Mouse (Mus musculus) CH12.LX (cell line): ENCODE measurements around the gene Tctn1. TPM values are rescaled to one million over a fixed set of nuclear protein-coding genes. Genes with fewer than 3 reads are reported as not detected.

Experiments
- DNase-seq: peaks from one replicate; pipeline ENCODE4 v3.0.0-alpha.2; 2013; ENCODE audit errors: extremely low read depth
- H3K27ac ChIP-seq: 2 replicates; pipeline ENCODE4 v1.5.1; 2012; ENCODE audit warnings: low read depth, mild to moderate bottlenecking, control low read depth, moderate library complexity; ENCODE audit not compliant: insufficient read depth
- H3K27me3 ChIP-seq: replicated peaks from 2 replicates; pipeline ENCODE3; 2012; ENCODE audit warnings: inconsistent platforms
- H3K36me3 ChIP-seq, 2 experiments: replicated peaks in 1 of 2; 2 replicates each; pipeline versions ENCODE3 to v1.6.1; 2012; ENCODE audit warnings: inconsistent platforms in 1 of 2, low read length in 1 of 2, mild to moderate bottlenecking in 1 of 2, mixed read lengths in 1 of 2, moderate library complexity in 1 of 2; ENCODE audit not compliant: control insufficient read depth in 1 of 2, insufficient read depth in 1 of 2
- H3K4me1 ChIP-seq, 2 experiments: 2 replicates each; pipeline ENCODE4 v1.6.1; 2012; ENCODE audit warnings: inconsistent platforms in 1 of 2, moderate library complexity in 1 of 2; ENCODE audit not compliant: insufficient read depth in 2 of 2, control insufficient read depth in 1 of 2
- H3K4me2 ChIP-seq: 2 replicates; pipeline ENCODE4 v1.6.1; 2012; ENCODE audit warnings: low read depth, mild to moderate bottlenecking, control low read depth; ENCODE audit not compliant: poor library complexity, insufficient read depth, severe bottlenecking
- H3K4me3 ChIP-seq, 3 experiments: fragments of 150-350 bp in 1 of 3; sonication (generic) in 1 of 3; replicated peaks in 1 of 3; 2 replicates each; pipeline versions ENCODE3 to v1.5.1; 2011 to 2012; ENCODE audit warnings: low read depth in 2 of 3, low read length in 2 of 3, mild to moderate bottlenecking in 2 of 3, moderate library complexity in 2 of 3, control low read depth in 1 of 3, improper control_type of control experiment in 1 of 3, inconsistent platforms in 1 of 3, mixed read lengths in 1 of 3; ENCODE audit not compliant: poor library complexity in 1 of 3
- H3K79me2 ChIP-seq: replicated peaks from 2 replicates; pipeline ENCODE4 v1.6.1; 2012; ENCODE audit warnings: mild to moderate bottlenecking, moderate library complexity; ENCODE audit not compliant: control insufficient read depth, poor library complexity, insufficient read depth, severe bottlenecking; ENCODE audit errors: extremely low read depth
- H3K9ac ChIP-seq: 2 replicates; pipeline ENCODE4 v1.6.1; 2012; ENCODE audit warnings: low read depth, mild to moderate bottlenecking, control low read depth, moderate library complexity; ENCODE audit not compliant: insufficient read depth
- H3K9me3 ChIP-seq: replicated peaks from 2 replicates; pipeline ENCODE3; 2012; ENCODE audit warnings: low read length, inconsistent platforms, mixed read lengths
- CHD1 ChIP-seq: IDR thresholded peaks from 2 replicates; pipeline ENCODE4 v1.6.1; 2012; ENCODE audit warnings: low read depth, low read length, improper control_type of control experiment, inconsistent platforms
- CHD2 ChIP-seq: IDR thresholded peaks from 2 replicates; pipeline ENCODE4 v1.6.1; 2011; ENCODE audit warnings: low read length, improper control_type of control experiment
- CTCF ChIP-seq, 2 experiments: IDR thresholded peaks in 1 of 2; conservative IDR thresholded peaks in 1 of 2; 2 replicates each; pipeline ENCODE4 v1.5.1; 2011 to 2012; ENCODE audit warnings: low read depth in 2 of 2, low read length in 2 of 2, improper control_type of control experiment in 1 of 2, inconsistent platforms in 1 of 2, mild to moderate bottlenecking in 1 of 2, moderate library complexity in 1 of 2
- E2F4 ChIP-seq: IDR thresholded peaks from 2 replicates; pipeline ENCODE4 v1.6.1; 2011; ENCODE audit warnings: low read depth, low read length, improper control_type of control experiment; ENCODE audit not compliant: insufficient replicate concordance
- ELF1 ChIP-seq: IDR thresholded peaks from 2 replicates; pipeline ENCODE4 v1.6.1; 2014; ENCODE audit warnings: low read depth, mild to moderate bottlenecking, inconsistent platforms, low read length, improper control_type of control experiment
- EP300 ChIP-seq: IDR thresholded peaks from 2 replicates; pipeline ENCODE4 v1.6.1; 2011; ENCODE audit warnings: low read length, improper control_type of control experiment
- ETS1 ChIP-seq: conservative IDR thresholded peaks from 2 replicates; pipeline ENCODE4 v1.6.1; 2012; ENCODE audit warnings: low read depth, mild to moderate bottlenecking, inconsistent platforms, low read length, improper control_type of control experiment, moderate library complexity
- GABPA ChIP-seq: IDR thresholded peaks from 2 replicates; pipeline ENCODE4 v1.6.1; 2012; ENCODE audit warnings: low read depth, low read length, improper control_type of control experiment, inconsistent platforms; ENCODE audit not compliant: insufficient replicate concordance
- HCFC1 ChIP-seq: IDR thresholded peaks from 2 replicates; pipeline ENCODE4 v1.6.1; 2012; ENCODE audit warnings: low read depth, mild to moderate bottlenecking, inconsistent platforms, low read length, improper control_type of control experiment
- JUND ChIP-seq: conservative IDR thresholded peaks from 2 replicates; pipeline ENCODE4 v1.6.1; 2011; ENCODE audit warnings: low read depth, low read length, improper control_type of control experiment
- KAT2A ChIP-seq: IDR thresholded peaks from 2 replicates; pipeline ENCODE4 v1.6.1; 2012; ENCODE audit warnings: low read length, improper control_type of control experiment, inconsistent platforms; ENCODE audit not compliant: insufficient replicate concordance
- MAFK ChIP-seq: IDR thresholded peaks from 2 replicates; pipeline ENCODE4 v1.6.1; 2011; ENCODE audit warnings: low read length, improper control_type of control experiment; ENCODE audit not compliant: insufficient replicate concordance
- MAZ ChIP-seq: IDR thresholded peaks from 2 replicates; pipeline ENCODE4 v1.6.1; 2012; ENCODE audit warnings: low read depth, mild to moderate bottlenecking, inconsistent platforms, low read length, improper control_type of control experiment, moderate library complexity
- MEF2A ChIP-seq: IDR thresholded peaks from 2 replicates; pipeline ENCODE4 v1.6.1; 2014; ENCODE audit warnings: low read depth, mild to moderate bottlenecking, inconsistent platforms, low read length, improper control_type of control experiment, borderline replicate concordance
- MXI1 ChIP-seq: IDR thresholded peaks from 2 replicates; pipeline ENCODE4 v1.6.1; 2011; ENCODE audit warnings: mild to moderate bottlenecking, low read depth, low read length, improper control_type of control experiment
- MYC ChIP-seq: IDR thresholded peaks from 2 replicates; pipeline ENCODE4 v1.6.1; 2011; ENCODE audit warnings: low read depth, mild to moderate bottlenecking, improper control_type of control experiment, low read length
- NRF1 ChIP-seq: IDR thresholded peaks from 2 replicates; pipeline ENCODE4 v1.6.1; 2014; ENCODE audit warnings: low read depth, mild to moderate bottlenecking, inconsistent platforms, low read length, improper control_type of control experiment, moderate library complexity
- POLR2A ChIP-seq: IDR thresholded peaks from 2 replicates; pipeline ENCODE4 v1.6.1; 2011; ENCODE audit warnings: low read depth, mild to moderate bottlenecking, improper control_type of control experiment, low read length
- POLR2AphosphoS2 ChIP-seq: IDR thresholded peaks from 2 replicates; pipeline ENCODE4 v1.6.1; 2011; ENCODE audit warnings: low read depth, low read length, improper control_type of control experiment
- RCOR1 ChIP-seq: conservative IDR thresholded peaks from 2 replicates; pipeline ENCODE4 v1.6.1; 2012; ENCODE audit warnings: low read depth, mild to moderate bottlenecking, inconsistent platforms, low read length, improper control_type of control experiment
- SIN3A ChIP-seq: IDR thresholded peaks from 2 replicates; pipeline ENCODE4 v1.6.1; 2012; ENCODE audit warnings: low read length, improper control_type of control experiment, inconsistent platforms
- SMC3 ChIP-seq: IDR thresholded peaks from 2 replicates; pipeline ENCODE4 v1.6.1; 2011; ENCODE audit warnings: low read depth, low read length, improper control_type of control experiment
- TBP ChIP-seq: conservative IDR thresholded peaks from 2 replicates; pipeline ENCODE4 v1.6.1; 2011; ENCODE audit warnings: low read depth, low read length, improper control_type of control experiment
- USF2 ChIP-seq: conservative IDR thresholded peaks from 2 replicates; pipeline ENCODE4 v1.6.1; 2011; ENCODE audit warnings: low read depth, low read length, improper control_type of control experiment
- ZC3H11A ChIP-seq: IDR thresholded peaks from 2 replicates; pipeline ENCODE4 v1.6.1; 2012; ENCODE audit warnings: low read depth, mild to moderate bottlenecking, inconsistent platforms, low read length, improper control_type of control experiment
- ZKSCAN1 ChIP-seq: IDR thresholded peaks from 2 replicates; pipeline ENCODE4 v1.6.1; 2012; ENCODE audit warnings: low read depth, inconsistent platforms, low read length, improper control_type of control experiment, borderline replicate concordance
- ZMIZ1 ChIP-seq: IDR thresholded peaks from 2 replicates; pipeline ENCODE4 v1.6.1; 2012; ENCODE audit warnings: low read depth, mild to moderate bottlenecking, inconsistent platforms, low read length, improper control_type of control experiment
- ZNF384 ChIP-seq: IDR thresholded peaks from 2 replicates; pipeline ENCODE4 v1.6.1; 2012; ENCODE audit warnings: low read depth, low read length, improper control_type of control experiment, inconsistent platforms
- dilution Hi-C: fragments of 300-500 bp; cut with MboI; formaldehyde crosslinking; loops from 2 replicates; pipeline ENCODE4 v1.14.3; 2020; ENCODE audit warnings: low sequenced_read_pairs; ENCODE audit not compliant: extremely low pct_unique_long_range_greater_than_20kb, extremely low pct_ligation_motif_present
- in situ Hi-C: fragments of 300-500 bp; cut with MboI; formaldehyde crosslinking; loops from 3 replicates; pipeline ENCODE4 v1.14.3; 2019; ENCODE audit warnings: low sequenced_read_pairs, low pct_ligation_motif_present, low pct_unique_long_range_greater_than_20kb, mixed read lengths
- polyA plus RNA-seq: library from polyadenylated mRNA; unstranded; fragments of >175 nt; gene quantifications from 2 replicates; pipeline ENCODE4 v1.2.1, GENCODE M21; 2012; ENCODE audit warnings: low read depth; ENCODE audit not compliant: insufficient read length
- total RNA-seq, 2 experiments: library from RNA; depleted of rRNA; stranded (reverse); fragments of 300-350 nt in 1 of 2; fragments of >200 nt in 1 of 2; gene quantifications; 2 replicates each; pipeline ENCODE4 v1.2.3; 2012 to 2014

The Tctn1 gene
- total and polyA plus RNA-seq, 3 experiments = 2.9 to 8.8 (median 3.7) TPM

DNA sequence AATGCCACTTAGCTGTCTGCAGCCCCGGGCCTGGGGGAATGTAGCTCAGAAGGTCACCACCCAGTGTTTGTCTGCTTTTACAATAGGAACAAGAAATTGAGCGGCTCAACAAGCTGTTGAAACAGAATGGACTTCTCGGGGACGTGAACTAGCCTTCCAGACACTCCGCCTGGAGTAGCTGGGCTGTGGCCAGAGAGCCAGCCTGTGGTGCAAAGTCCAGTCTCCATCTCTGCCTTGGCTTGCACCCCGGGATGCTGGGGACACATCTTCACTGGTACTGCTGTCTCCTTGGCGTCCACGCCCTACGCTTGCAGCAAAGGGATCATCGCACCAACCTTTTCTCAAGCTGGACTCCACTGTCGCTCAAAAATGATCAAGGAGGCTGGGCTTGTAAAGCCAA, 23.7 kb downstream of the Tctn1 start:
- no peak overlapping the region for H3K4me2 ChIP-seq
- in situ Hi-C loops (no loop called here), dilution Hi-C loops (no loop called here)
- H3K9ac ChIP-seq = no peak overlapping the region
- no peak for DNase-seq
- no peak overlapping the region for H3K4me3 ChIP-seq
- no peaks in the 10 kb centered on the region for H3K9me3 ChIP-seq
- TF ChIP-seq JUND (no peak), EP300 (no peak), SIN3A (no peak), ZKSCAN1 (no peak), HCFC1 (no peak), CTCF (conservative IDR thresholded peaks at IDR 0.05 in 1 of 2, IDR thresholded peaks at IDR 0.05 in 1 of 2; ENCODE audit: low read depth in 2 of 2, low read length in 2 of 2) (no peak), E2F4 (no peak), SMC3 (no peak), POLR2A (no peak), ZMIZ1 (no peak), MAFK (no peak), ZC3H11A (no peak), POLR2AphosphoS2 (no peak), ELF1 (no peak), TBP (no peak), KAT2A (no peak), RCOR1 (no peak), MAZ (no peak)
- peaks cover 9 to 36% of the 10 kb centered on the region in 2 experiments for H3K4me1 ChIP-seq
- no peak overlapping the region for H3K27ac ChIP-seq
- no peaks in the 10 kb centered on the region for H3K27me3 ChIP-seq
- peaks cover 8% of the 10 kb centered on the region for H3K79me2 ChIP-seq
- H3K36me3 ChIP-seq = peaks cover 62 to 93% of the 10 kb centered on the region in 2 experiments

DNA sequence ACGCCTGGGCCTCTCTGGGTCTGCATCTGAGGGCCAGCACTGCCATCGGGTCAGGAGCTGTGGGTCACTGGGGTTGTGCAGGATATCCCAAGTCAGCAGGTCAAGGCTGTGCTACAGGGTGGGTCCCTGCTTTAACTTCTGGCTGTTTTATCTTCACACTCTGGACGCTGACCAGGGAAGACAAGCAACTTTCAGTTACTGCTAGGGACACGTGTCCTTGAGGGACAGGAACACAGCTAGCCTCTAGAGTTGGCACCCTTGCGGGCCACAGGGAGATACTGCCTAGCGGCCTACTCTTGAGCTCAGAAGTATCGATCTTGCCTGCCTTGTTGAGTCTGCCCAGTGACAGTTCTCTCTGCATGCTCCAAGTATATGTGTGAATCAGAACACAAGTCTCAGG, 24.6 kb downstream of the Tctn1 start:
- TF ChIP-seq MXI1 = no peak
- TF ChIP-seq POLR2AphosphoS2 = no peak
- TF ChIP-seq MAZ = no peak
- TF ChIP-seq RCOR1 = no peak
- no peak for TF ChIP-seq POLR2A
- TF ChIP-seq GABPA = no peak
- no peak for TF ChIP-seq CHD1
- no peak for TF ChIP-seq MYC
- no peak for TF ChIP-seq USF2
- no peak for TF ChIP-seq ZNF384
- no peak for TF ChIP-seq KAT2A
- no peak for TF ChIP-seq SIN3A
- TF ChIP-seq ETS1 = no peak
- no peak for TF ChIP-seq E2F4
- no peak for TF ChIP-seq CHD2
- no peak for TF ChIP-seq MEF2A
- no peak for TF ChIP-seq NRF1
- no peak for TF ChIP-seq ZKSCAN1
- no peak for TF ChIP-seq ZC3H11A
- in situ Hi-C loops (no loop called here), dilution Hi-C loops (no loop called here)
- Histone ChIP-seq H3K79me2 (peaks cover 8% of the 10 kb centered on the region), H3K36me3 (peaks cover 58 to 89% of the 10 kb centered on the region in 2 experiments), H3K4me2 (no peak overlapping the region), H3K9ac (no peak overlapping the region), H3K9me3 (no peaks in the 10 kb centered on the region), H3K27ac (no peak overlapping the region), H3K27me3 (no peaks in the 10 kb centered on the region), H3K4me1 (peaks cover 12 to 45% of the 10 kb centered on the region in 2 experiments), H3K4me3 (no peak overlapping the region)
- no peak for DNase-seq
